Mouse (Mus musculus) myocyte (in vitro differentiated cells): ENCODE measurements around the gene Hsd11b1. TPM values are rescaled to one million over a fixed set of nuclear protein-coding genes. Genes with fewer than 3 reads are reported as not detected.

Experiments
- H3K27me3 ChIP-seq: one replicate; pipeline ENCODE4 v1.6.1; 2011; ENCODE audit not compliant: control insufficient read depth, insufficient read depth, insufficient read length
- H3K36me3 ChIP-seq: one replicate; pipeline ENCODE4 v1.6.1; 2011; ENCODE audit not compliant: control insufficient read depth, insufficient read depth
- H3K4me2 ChIP-seq: one replicate; pipeline ENCODE4 v1.6.1; 2011; ENCODE audit warnings: low read depth, control low read depth
- H3K4me3 ChIP-seq: one replicate; pipeline ENCODE4 v1.5.1; 2011; ENCODE audit warnings: mild to moderate bottlenecking, control low read depth, moderate library complexity
- H3K79me2 ChIP-seq: one replicate; pipeline ENCODE4 v1.6.1; 2011; ENCODE audit not compliant: control insufficient read depth, insufficient read depth
- H3ac ChIP-seq: one replicate; pipeline ENCODE4 v1.6.1; 2011; ENCODE audit not compliant: control insufficient read depth, insufficient read length
- CEBPB ChIP-seq: IDR thresholded peaks from 2 replicates; pipeline ENCODE4 v1.6.1; 2011; ENCODE audit warnings: mild to moderate bottlenecking, moderate library complexity; ENCODE audit not compliant: poor library complexity, insufficient read depth, severe bottlenecking
- E2F4 ChIP-seq: IDR thresholded peaks from one replicate; pipeline ENCODE4 v1.6.1; 2011; ENCODE audit warnings: mild to moderate bottlenecking, control low read depth, moderate library complexity; ENCODE audit not compliant: insufficient read depth
- MAX ChIP-seq: IDR thresholded peaks from one replicate; pipeline ENCODE4 v1.6.1; 2011; ENCODE audit warnings: low read depth, mild to moderate bottlenecking, control low read depth
- MYOD1 ChIP-seq, 3 experiments: IDR thresholded peaks; one replicate each; pipeline ENCODE4 v1.6.1; 2011; ENCODE audit warnings: control low read depth in 2 of 3, low read depth in 2 of 3, mild to moderate bottlenecking in 2 of 3, moderate library complexity in 1 of 3; ENCODE audit not compliant: insufficient read length in 2 of 3, control insufficient read depth in 1 of 3
- MYOG ChIP-seq, 3 experiments: IDR thresholded peaks; one replicate each; pipeline ENCODE4 v1.6.1; 2011; ENCODE audit warnings: control low read depth in 2 of 3, low read depth in 2 of 3, mild to moderate bottlenecking in 2 of 3; ENCODE audit not compliant: insufficient read length in 2 of 3, control insufficient read depth in 1 of 3, insufficient read depth in 1 of 3
- POLR2A ChIP-seq: IDR thresholded peaks from one replicate; pipeline ENCODE4 v1.6.1; 2011; ENCODE audit warnings: low read depth, mild to moderate bottlenecking, control low read depth, moderate library complexity; ENCODE audit not compliant: insufficient read length
- POLR2AphosphoS2 ChIP-seq: IDR thresholded peaks from one replicate; pipeline ENCODE4 v1.6.1; 2011; ENCODE audit warnings: low read depth, control low read depth; ENCODE audit not compliant: insufficient read length
- REST ChIP-seq: IDR thresholded peaks from one replicate; pipeline ENCODE4 v1.6.1; 2011; ENCODE audit warnings: mild to moderate bottlenecking, control low read depth, moderate library complexity; ENCODE audit not compliant: insufficient read depth, insufficient read length
- SRF ChIP-seq: IDR thresholded peaks from one replicate; pipeline ENCODE4 v1.6.1; 2011; ENCODE audit warnings: low read depth; ENCODE audit not compliant: control insufficient read depth, insufficient read length
- TCF12 ChIP-seq: IDR thresholded peaks from one replicate; pipeline ENCODE4 v1.6.1; 2011; ENCODE audit warnings: mild to moderate bottlenecking, control low read depth; ENCODE audit not compliant: poor library complexity, insufficient read depth, severe bottlenecking
- TCF3 ChIP-seq: IDR thresholded peaks from one replicate; pipeline ENCODE4 v1.6.1; 2011; ENCODE audit warnings: low read depth, control low read depth; ENCODE audit not compliant: insufficient read length
- USF1 ChIP-seq: IDR thresholded peaks from one replicate; pipeline ENCODE4 v1.6.1; 2011; ENCODE audit warnings: low read depth, mild to moderate bottlenecking, control low read depth, moderate library complexity
- polyA plus RNA-seq: library from polyadenylated mRNA; unstranded; fragments of >200 nt; fragmentation: generic; extraction: Trizol; gene quantifications from one replicate; pipeline ENCODE4 v1.2.1, GENCODE M21; 2012; ENCODE audit warnings: missing spikeins

The Hsd11b1 gene
- polyA plus RNA-seq, 1 experiment = 2.7 TPM

DNA sequence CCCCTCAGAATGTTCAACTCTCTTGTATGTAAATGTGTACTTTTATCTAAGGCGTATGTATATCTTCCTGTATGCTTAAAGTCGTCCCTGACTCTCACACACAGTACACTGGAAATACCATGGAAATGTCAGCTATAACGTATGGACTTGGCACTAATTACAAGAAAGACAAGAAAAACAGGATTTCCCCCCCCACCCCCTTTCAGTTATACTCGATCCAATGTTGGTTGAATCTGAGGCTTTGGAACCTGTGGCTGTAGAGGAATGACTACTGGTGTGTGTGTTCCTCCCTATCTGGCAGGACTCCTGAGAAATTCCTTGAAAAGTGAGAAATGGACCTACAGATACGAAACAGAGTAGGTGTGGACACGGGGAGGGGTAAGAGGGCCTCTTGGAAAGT, 75.6 kb downstream of the Hsd11b1 start:
- Histone ChIP-seq H3K79me2 (no peaks in the 10 kb centered on the region), H3K4me2 (peak overlapping the region; percentile 68), H3K4me3 (no peak overlapping the region), H3K36me3 (no peaks in the 10 kb centered on the region), H3ac (no peak overlapping the region), H3K27me3 (no peaks in the 10 kb centered on the region)
- TF ChIP-seq TCF3 (no peak), TCF12 (no peak), MYOD1 (IDR thresholded peaks at IDR 0.05; ENCODE audit: control insufficient read depth in 1 of 3, insufficient read length in 2 of 3, low read depth in 2 of 3) (no peak), POLR2A (no peak), CEBPB (no peak), MYOG (IDR thresholded peaks at IDR 0.05; ENCODE audit: control insufficient read depth in 1 of 3, insufficient read depth in 1 of 3, insufficient read length in 2 of 3, low read depth in 2 of 3) (no peak), MAX (no peak), POLR2AphosphoS2 (no peak), E2F4 (no peak), USF1 (no peak), SRF (no peak), REST (no peak)

DNA sequence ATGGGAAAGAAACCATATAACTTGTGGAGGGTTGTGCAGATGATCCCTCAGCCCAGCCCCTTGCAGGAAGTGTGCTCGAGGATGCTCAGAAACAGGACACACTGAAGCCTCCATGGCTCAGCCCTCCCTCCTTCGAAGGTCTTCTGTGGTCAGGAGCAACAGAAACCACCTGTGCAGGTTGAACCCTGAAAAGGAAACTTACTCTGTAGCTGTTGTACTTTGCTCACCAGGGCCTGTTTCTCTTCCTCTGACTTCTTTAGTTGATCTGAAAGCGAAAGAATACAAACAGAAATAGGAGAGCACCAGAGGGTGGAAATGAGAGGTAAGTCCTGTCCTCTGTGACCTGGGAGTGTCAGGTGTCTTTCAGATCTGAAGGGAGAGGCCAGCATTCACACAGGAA, 82.8 kb downstream of the Hsd11b1 start:
- Histone ChIP-seq H3K27me3 (no peaks in the 10 kb centered on the region), H3K79me2 (no peaks in the 10 kb centered on the region), H3ac (no peak overlapping the region), H3K4me2 (no peak overlapping the region), H3K36me3 (no peaks in the 10 kb centered on the region), H3K4me3 (no peak overlapping the region)
- no peak for TF ChIP-seq REST
- TF ChIP-seq MYOD1 (IDR thresholded peaks at IDR 0.05; ENCODE audit: control insufficient read depth in 1 of 3, insufficient read length in 2 of 3, low read depth in 2 of 3) = no peak
- no peak for TF ChIP-seq MAX
- no peak for TF ChIP-seq SRF
- TF ChIP-seq POLR2AphosphoS2 = no peak
- TF ChIP-seq POLR2A = no peak
- no peak for TF ChIP-seq TCF3
- no peak for TF ChIP-seq USF1
- TF ChIP-seq CEBPB = no peak

DNA sequence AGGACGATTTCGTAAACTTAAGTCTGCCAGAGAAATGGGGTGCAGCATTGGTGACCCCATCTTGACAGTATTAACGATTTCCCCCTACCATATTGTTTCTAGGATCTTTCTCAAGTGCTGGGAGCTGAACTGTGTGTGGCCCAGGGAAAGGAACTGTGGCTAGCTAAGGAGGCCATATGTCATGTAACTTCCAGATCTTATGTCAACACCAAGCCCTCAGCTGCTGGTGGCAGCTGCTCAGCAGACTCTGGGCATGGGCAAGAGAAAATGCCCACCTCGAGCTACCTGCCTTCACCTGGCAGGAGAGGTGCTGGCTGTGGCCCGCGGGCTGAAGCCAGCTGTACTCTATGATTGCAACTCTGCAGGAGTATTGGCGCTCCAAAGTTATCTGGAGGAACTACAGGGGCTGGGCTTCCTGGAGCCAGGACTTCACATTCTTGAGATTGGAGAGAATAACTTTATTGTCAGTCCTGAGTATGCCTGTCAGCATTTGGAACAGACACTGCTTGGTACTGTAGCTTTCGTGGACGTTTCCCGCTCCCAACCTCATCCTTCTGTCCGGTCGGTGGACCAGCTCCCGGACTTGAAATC, 89.6 kb downstream of the Hsd11b1 start:
- peak; percentile 23 to 92 (median 65) for TF ChIP-seq MYOG (IDR thresholded peaks at IDR 0.05; ENCODE audit: control insufficient read depth in 1 of 3, insufficient read depth in 1 of 3, insufficient read length in 2 of 3, low read depth in 2 of 3)
- TF ChIP-seq TCF3 = peak; percentile 50
- TF ChIP-seq MYOD1 (IDR thresholded peaks at IDR 0.05; ENCODE audit: control insufficient read depth in 1 of 3, insufficient read length in 2 of 3, low read depth in 2 of 3) = peak in 2 of 3 experiments; percentile 84
- no peak for TF ChIP-seq POLR2AphosphoS2
- no peak for TF ChIP-seq CEBPB
- TF ChIP-seq TCF12 = peak; percentile 9
- H3K4me2 ChIP-seq = peak overlapping the region; percentile 88
- H3K79me2 ChIP-seq = no peaks in the 10 kb centered on the region
- peak overlapping the region; percentile 85 for H3K4me3 ChIP-seq
- H3K36me3 ChIP-seq = no peaks in the 10 kb centered on the region
- H3ac ChIP-seq = peak overlapping the region; percentile 50
- no peaks in the 10 kb centered on the region for H3K27me3 ChIP-seq

DNA sequence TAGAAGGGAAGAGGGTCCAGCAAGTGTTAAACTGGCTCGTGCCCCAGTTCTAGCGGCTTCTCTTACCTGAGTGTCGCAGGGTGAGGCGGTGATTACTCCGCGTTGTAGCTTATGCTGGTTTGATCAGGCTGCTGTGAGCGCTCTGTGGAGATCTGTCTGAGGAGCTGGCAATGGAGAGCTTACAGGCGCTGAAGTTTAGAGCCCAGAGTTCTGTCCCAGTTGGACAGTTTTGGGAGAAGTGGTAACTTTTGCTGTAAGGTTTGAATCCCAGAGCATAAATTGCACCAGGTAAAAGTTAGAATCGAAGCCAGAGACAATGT, 90.1 kb downstream of the Hsd11b1 start:
- Histone ChIP-seq H3K79me2 (no peaks in the 10 kb centered on the region), H3K4me3 (peak overlapping the region; percentile 85), H3K4me2 (peak overlapping the region; percentile 88), H3K36me3 (no peaks in the 10 kb centered on the region), H3ac (peak overlapping the region; percentile 50), H3K27me3 (no peaks in the 10 kb centered on the region)
- TF ChIP-seq USF1 = no peak

DNA sequence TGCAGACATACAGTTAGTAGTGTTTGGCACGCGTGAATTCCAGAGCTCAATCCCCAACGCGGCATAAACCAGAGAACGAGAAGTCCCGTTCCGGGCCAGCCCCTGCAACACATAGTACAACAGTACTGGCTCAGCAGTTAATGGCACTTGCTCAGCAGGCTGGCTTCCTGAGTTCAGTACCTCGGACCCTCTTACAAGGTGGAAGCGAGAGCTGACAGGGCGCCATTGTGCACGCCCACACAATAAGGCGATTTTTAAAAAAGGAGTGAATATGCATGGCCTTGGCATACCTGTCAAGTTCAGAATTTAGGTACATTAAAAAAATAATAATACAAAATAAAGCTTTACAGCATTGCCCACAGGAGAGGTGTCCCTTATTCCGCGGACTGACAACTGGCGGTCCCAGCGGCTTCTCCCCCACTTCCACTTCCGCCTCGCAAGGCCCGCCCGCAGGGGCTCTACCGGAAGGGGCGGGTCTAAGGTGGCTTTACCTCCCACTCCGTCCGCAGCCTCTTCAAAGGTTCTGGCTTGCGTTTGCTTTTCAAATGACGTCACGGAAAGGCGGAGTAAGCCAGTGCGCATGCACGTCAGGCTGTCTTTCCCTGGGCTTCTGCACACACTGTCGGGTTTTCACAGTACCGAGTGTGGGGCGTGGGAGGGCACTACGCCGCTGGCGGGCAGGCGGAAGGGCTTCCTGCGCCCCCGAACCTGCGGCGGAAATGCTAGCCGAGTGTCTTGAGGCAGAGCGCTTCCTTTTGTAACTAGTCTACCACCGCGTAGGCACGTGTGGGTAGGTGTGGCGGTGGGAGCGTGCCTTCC, 90.7 kb downstream of the Hsd11b1 start:
- Histone ChIP-seq H3ac (peak overlapping the region; percentile 50), H3K36me3 (no peaks in the 10 kb centered on the region), H3K4me2 (peak overlapping the region; percentile 98), H3K4me3 (peak overlapping the region; percentile 85), H3K27me3 (no peaks in the 10 kb centered on the region), H3K79me2 (no peaks in the 10 kb centered on the region)
- TF ChIP-seq SRF (peak; percentile 34), MYOG (IDR thresholded peaks at IDR 0.05; ENCODE audit: control insufficient read depth in 1 of 3, insufficient read depth in 1 of 3, insufficient read length in 2 of 3, low read depth in 2 of 3) (peak in 1 of 3 experiments; percentile 19), USF1 (no peak), E2F4 (no peak), MYOD1 (IDR thresholded peaks at IDR 0.05; ENCODE audit: control insufficient read depth in 1 of 3, insufficient read length in 2 of 3, low read depth in 2 of 3) (peak in 1 of 3 experiments; percentile 18), REST (peak; percentile 39), POLR2AphosphoS2 (peak; percentile 92), CEBPB (no peak), POLR2A (peak; percentile 97)

Other genes with a start within 250 kb of the Hsd11b1 start
- not detected for gene Syt14, start 228.3 kb downstream of the Hsd11b1 start, polyA plus RNA-seq
- 13.3 TPM for gene Diexf, start 133.8 kb downstream of the Hsd11b1 start, polyA plus RNA-seq
- gene Irf6, start 111.0 kb downstream of the Hsd11b1 start, polyA plus RNA-seq = 0.73 TPM
- 5.1 TPM for gene A130010J15Rik, start 96.0 kb downstream of the Hsd11b1 start, polyA plus RNA-seq
- 11.5 TPM for gene Traf3ip3, start 62.4 kb downstream of the Hsd11b1 start, polyA plus RNA-seq
- gene Lamb3, start 56.4 kb downstream of the Hsd11b1 start, polyA plus RNA-seq = 15.5 TPM
- 206 TPM for gene G0s2, start 9.1 kb upstream of the Hsd11b1 start, polyA plus RNA-seq
- gene Camk1g, start 106.2 kb upstream of the Hsd11b1 start, polyA plus RNA-seq = 4.1 TPM